Mouse (Mus musculus): ENCODE measurements at regions not wholly inside any gene's neighbourhood (a gene's known extent, or its start where the extent isn't known, plus 50 kb on each side); places are given as distances from the start of the nearest gene placed in this dataset.

GRCm38 (mm10) chr15:85676156-85676555, 58.6 kb upstream of the Ppara start:
- no peak for DNase-seq (ENCODE audit: low read depth, low spot score)
- peaks cover 2% of the 10 kb centered on the region; the same call in 1 of the 2 replicates for H3K27me3 ChIP-seq (ENCODE audit: control insufficient read depth, insufficient read depth, low read length, poor library complexity, severe bottlenecking)

GRCm38 (mm10) chr15:85676871-85677270, 57.9 kb upstream of the Ppara start:
- H3K36me3 ChIP-seq (ENCODE audit: control insufficient read depth, insufficient read depth, low read length, poor library complexity, severe bottlenecking) = 0 out of 2 replicates have a peak, but pooled peaks cover 2% of the 10 kb centered on the region
- DNase-seq (ENCODE audit: low read depth, low spot score) = no peak
- no peaks in the 10 kb centered on the region for H3K27me3 ChIP-seq (ENCODE audit: control insufficient read depth, insufficient read depth, low read length, poor library complexity, severe bottlenecking)

More at GRCm38 (mm10) chr15:85676156-85676555, 58.6 kb upstream of the Ppara start:
- 0 out of 2 replicates have a peak, but pooled peaks cover 2% of the 10 kb centered on the region for H3K36me3 ChIP-seq (ENCODE audit: control insufficient read depth, insufficient read depth, low read length, poor library complexity, severe bottlenecking)

GRCm38 (mm10) chr15:85677381-85677780, 57.4 kb upstream of the Ppara start:
- DNase-seq (ENCODE audit: low read depth, low spot score) = no peak
- H3K27me3 ChIP-seq (ENCODE audit: control insufficient read depth, insufficient read depth, low read length, poor library complexity, severe bottlenecking) = no peaks in the 10 kb centered on the region
- 0 out of 2 replicates have a peak, but pooled peaks cover 2% of the 10 kb centered on the region for H3K36me3 ChIP-seq (ENCODE audit: control insufficient read depth, insufficient read depth, low read length, poor library complexity, severe bottlenecking)

GRCm38 (mm10) chr15:85677855-85678254, 56.9 kb upstream of the Ppara start:
- 0 out of 2 replicates have a peak, but pooled peaks cover 2% of the 10 kb centered on the region for H3K36me3 ChIP-seq (ENCODE audit: control insufficient read depth, insufficient read depth, low read length, poor library complexity, severe bottlenecking)
- H3K27me3 ChIP-seq (ENCODE audit: control insufficient read depth, insufficient read depth, low read length, poor library complexity, severe bottlenecking) = no peaks in the 10 kb centered on the region
- DNase-seq (ENCODE audit: low read depth, low spot score) = no peak

- Histone ChIP-seq H3K36me3 (ENCODE audit: control insufficient read depth, insufficient read depth, low read length, poor library complexity, severe bottlenecking) (0 out of 2 replicates have a peak, but pooled peaks cover 2% of the 10 kb centered on the region), H3K27me3 (ENCODE audit: control insufficient read depth, insufficient read depth, low read length, poor library complexity, severe bottlenecking) (no peaks in the 10 kb centered on the region)
- no peak for DNase-seq (ENCODE audit: low read depth, low spot score)
These were observed 56.4 kb upstream of the Ppara start for GRCm38 (mm10) chr15:85678351-85678895.

- Histone ChIP-seq H3K36me3 (ENCODE audit: control insufficient read depth, insufficient read depth, low read length, poor library complexity, severe bottlenecking) (0 out of 2 replicates have a peak, but pooled peaks cover 2% of the 10 kb centered on the region), H3K27me3 (ENCODE audit: control insufficient read depth, insufficient read depth, low read length, poor library complexity, severe bottlenecking) (no peaks in the 10 kb centered on the region)
- no peak for DNase-seq (ENCODE audit: low read depth, low spot score)
These were observed 55.6 kb upstream of the Ppara start for GRCm38 (mm10) chr15:85678981-85679708.

GRCm38 (mm10) chr15:85679864-85680428, 54.8 kb upstream of the Ppara start:
- Histone ChIP-seq H3K36me3 (ENCODE audit: control insufficient read depth, insufficient read depth, low read length, poor library complexity, severe bottlenecking) (0 out of 2 replicates have a peak, but pooled peaks cover 2% of the 10 kb centered on the region), H3K27me3 (ENCODE audit: control insufficient read depth, insufficient read depth, low read length, poor library complexity, severe bottlenecking) (no peaks in the 10 kb centered on the region)
- no peak for DNase-seq (ENCODE audit: low read depth, low spot score)

GRCm38 (mm10) chr15:85680460-85681224, 54.1 kb upstream of the Ppara start:
- Histone ChIP-seq H3K36me3 (ENCODE audit: control insufficient read depth, insufficient read depth, low read length, poor library complexity, severe bottlenecking) (0 out of 2 replicates have a peak, but pooled peaks cover 2% of the 10 kb centered on the region), H3K27me3 (ENCODE audit: control insufficient read depth, insufficient read depth, low read length, poor library complexity, severe bottlenecking) (no peaks in the 10 kb centered on the region)
- DNase-seq (ENCODE audit: low read depth, low spot score) = no peak

- Histone ChIP-seq H3K36me3 (ENCODE audit: control insufficient read depth, insufficient read depth, low read length, poor library complexity, severe bottlenecking) (peaks cover 4% of the 10 kb centered on the region; the same call in 1 of the 2 replicates), H3K27me3 (ENCODE audit: control insufficient read depth, insufficient read depth, low read length, poor library complexity, severe bottlenecking) (no peaks in the 10 kb centered on the region)
- no peak for DNase-seq (ENCODE audit: low read depth, low spot score)
These were observed 52.7 kb upstream of the Ppara start for GRCm38 (mm10) chr15:85682116-85682515.

- peaks cover 7% of the 10 kb centered on the region; the same call in 1 of the 2 replicates for H3K36me3 ChIP-seq (ENCODE audit: control insufficient read depth, insufficient read depth, low read length, poor library complexity, severe bottlenecking)
- H3K27me3 ChIP-seq (ENCODE audit: control insufficient read depth, insufficient read depth, low read length, poor library complexity, severe bottlenecking) = no peaks in the 10 kb centered on the region
- no peak for DNase-seq (ENCODE audit: low read depth, low spot score)
These were observed 52.0 kb upstream of the Ppara start for GRCm38 (mm10) chr15:85682780-85683179.

- Histone ChIP-seq H3K36me3 (ENCODE audit: control insufficient read depth, insufficient read depth, low read length, poor library complexity, severe bottlenecking) (peaks cover 7% of the 10 kb centered on the region; the same call in 1 of the 2 replicates), H3K27me3 (ENCODE audit: control insufficient read depth, insufficient read depth, low read length, poor library complexity, severe bottlenecking) (no peaks in the 10 kb centered on the region)
- no peak for DNase-seq (ENCODE audit: low read depth, low spot score)
These were observed 51.5 kb upstream of the Ppara start for GRCm38 (mm10) chr15:85683271-85683670.

- Histone ChIP-seq H3K27me3 (ENCODE audit: control insufficient read depth, insufficient read depth, low read length, poor library complexity, severe bottlenecking) (no peaks in the 10 kb centered on the region), H3K36me3 (ENCODE audit: control insufficient read depth, insufficient read depth, low read length, poor library complexity, severe bottlenecking) (peaks cover 5% of the 10 kb centered on the region; the same call in 1 of the 2 replicates)
- no peak for DNase-seq (ENCODE audit: low read depth, low spot score)
These were observed 51.1 kb upstream of the Ppara start for GRCm38 (mm10) chr15:85683716-85684115.

- H3K27me3 ChIP-seq (ENCODE audit: control insufficient read depth, insufficient read depth, low read length, poor library complexity, severe bottlenecking) = no peaks in the 10 kb centered on the region
- DNase-seq (ENCODE audit: low read depth, low spot score) = no peak
- H3K36me3 ChIP-seq (ENCODE audit: control insufficient read depth, insufficient read depth, low read length, poor library complexity, severe bottlenecking) = peaks cover 5% of the 10 kb centered on the region; the same call in 1 of the 2 replicates
These were observed 50.5 kb upstream of the Ppara start for GRCm38 (mm10) chr15:85684164-85684708.

GRCm38 (mm10) chr15:85684875-85685274, 49.9 kb upstream of the Ppara start:
- no peak for DNase-seq (ENCODE audit: low read depth, low spot score)
- Histone ChIP-seq H3K27me3 (ENCODE audit: control insufficient read depth, insufficient read depth, low read length, poor library complexity, severe bottlenecking) (no peaks in the 10 kb centered on the region), H3K36me3 (ENCODE audit: control insufficient read depth, insufficient read depth, low read length, poor library complexity, severe bottlenecking) (peaks cover 5% of the 10 kb centered on the region; the same call in 1 of the 2 replicates)

All from splenic B cell, adult 2 months (primary cell).